Mouse (Mus musculus) CD4-positive naive resting alpha-beta T cell, adult 57 days (primary cell): ENCODE results near the gene Lman2. TPM values are rescaled to one million over a fixed set of nuclear protein-coding genes. Genes with fewer than 3 reads are reported as not detected.

Experiments used
- total RNA-seq: library from RNA; stranded (reverse); gene quantifications from one replicate; pipeline ENCODE4 v1.2.4, GENCODE M21; 2023

The Lman2 gene
- total RNA-seq, result 98.9 TPM

GRCm38 (mm10) chr13:55362453-55363060, at the start of gene Lman2:
Gene Lman2 (minus strand): TSS chr13:55362783.

GRCm38 (mm10) chr13:55398088-55398487, 35.5 kb upstream of the Lman2 start, which contains the start of gene Slc34a1:
Gene Slc34a1 (plus strand): TSS chr13:55398187.

GRCm38 (mm10) chr13:55369531-55370114, 7.0 kb upstream of the Lman2 start, which contains the start of gene Rgs14:
Gene Rgs14 (plus strand): TSS chr13:55369732.

GRCm38 (mm10) chr13:55329683-55330566, 32.7 kb downstream of the Lman2 start, which contains the start of gene Mxd3:
Gene Mxd3 (minus strand): TSS chr13:55329823.

GRCm38 (mm10) chr13:55321434-55322129, 41.0 kb downstream of the Lman2 start, which contains the start of gene Rab24:
Gene Rab24 (minus strand): TSS chr13:55321946.

GRCm38 (mm10) chr13:55319931-55320533, 42.6 kb downstream of the Lman2 start, which contains the start of gene Prelid1:
Gene Prelid1 (plus strand): TSS chr13:55320500.

Other genes starting within 250 kb of the Lman2 start
- not detected for gene Gm17617, start 229.2 kb downstream of the Lman2 start, total RNA-seq
- not detected for gene Fgfr4, start 210.1 kb downstream of the Lman2 start, total RNA-seq
- 181 TPM for gene Nsd1, start 153.0 kb downstream of the Lman2 start, total RNA-seq
- 148 TPM for gene Prelid1, start 42.3 kb downstream of the Lman2 start, total RNA-seq
- 48.6 TPM for gene Rab24, start 40.8 kb downstream of the Lman2 start, total RNA-seq
- gene Mxd3, start 33.0 kb downstream of the Lman2 start, total RNA-seq, result 0.92 TPM
- gene Rgs14, start 6.9 kb upstream of the Lman2 start, total RNA-seq, result 92.6 TPM
- not detected for gene Slc34a1, start 35.4 kb upstream of the Lman2 start, total RNA-seq
- not detected for gene Pfn3, start 52.4 kb upstream of the Lman2 start, total RNA-seq
- 0.47 TPM for gene F12, start 64.0 kb upstream of the Lman2 start, total RNA-seq
- 458 TPM for gene Grk6, start 82.3 kb upstream of the Lman2 start, total RNA-seq
- gene Prr7, start 101.5 kb upstream of the Lman2 start, total RNA-seq, result 50.3 TPM
- gene Dbn1, start 125.3 kb upstream of the Lman2 start, total RNA-seq, result 0.24 TPM
- 11.0 TPM for gene Pdlim7, start 150.9 kb upstream of the Lman2 start, total RNA-seq
- 15.6 TPM for gene Dok3, start 166.5 kb upstream of the Lman2 start, total RNA-seq
- 74.8 TPM for gene Ddx41, start 173.9 kb upstream of the Lman2 start, total RNA-seq
- gene Fam193b, start 208.3 kb upstream of the Lman2 start, total RNA-seq, result 173 TPM
- 102 TPM for gene Tmed9, start 210.9 kb upstream of the Lman2 start, total RNA-seq
- gene B4galt7, start 237.1 kb upstream of the Lman2 start, total RNA-seq, result 31.1 TPM